8 mouse cellular contexts compared by ENCODE assay signal in the genomic region with DNA sequence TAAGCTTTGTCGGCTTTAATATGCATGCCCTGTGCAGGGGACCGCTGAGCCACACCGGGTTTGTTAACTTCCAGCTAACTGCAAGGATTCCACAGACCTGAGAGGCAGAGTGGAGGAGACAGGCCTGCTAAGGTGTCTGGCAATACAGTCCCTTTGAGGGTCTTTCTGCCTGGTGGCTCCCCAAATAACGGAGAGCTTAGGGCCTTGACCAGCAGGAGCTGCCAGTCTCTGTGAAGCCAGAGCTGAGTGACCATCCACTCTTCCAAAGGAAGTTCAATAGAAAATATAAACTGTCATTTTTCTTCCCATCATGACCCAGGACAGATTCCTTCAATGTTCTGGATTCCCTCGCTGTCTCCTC. TPM values are rescaled to one million over a fixed set of nuclear protein-coding genes. Genes with fewer than 3 reads are reported as not detected.
A peak's percentile ranks its signal among the peaks of the same experiment; 100 is the strongest.
DNase-seq lines count a peak whose midpoint lies in the region; ATAC-seq and TF ChIP-seq lines count a peak whose summit lies in the region.

No protein-coding gene starts in this region.

- no peaks in the 10 kb centered on the region for H3K36me3 ChIP-seq in heart, embryonic 13.5 days
- peaks cover 9% of the 10 kb centered on the region; the same call in 1 of the 2 replicates for H3K36me3 ChIP-seq in embryonic facial prominence, embryonic 10.5 days (replicated peaks)
- H3K36me3 ChIP-seq in hindbrain, embryonic 12.5 days = no peaks in the 10 kb centered on the region
- H3K36me3 ChIP-seq in liver, embryonic 14.5 days (replicated peaks; ENCODE audit: control insufficient read depth, insufficient read depth, low read depth) = no peaks in the 10 kb centered on the region

- H3K4me3 ChIP-seq in heart, embryonic 13.5 days = no peak overlapping the region
- H3K4me3 ChIP-seq in embryonic facial prominence, embryonic 10.5 days = peak overlapping the region; percentile 93
- no peak overlapping the region for H3K4me3 ChIP-seq in hindbrain, embryonic 12.5 days
- H3K4me3 ChIP-seq in liver, embryonic 14.5 days (ENCODE audit: insufficient read depth in 1 of 2, low read depth in 2 of 2, low read length in 2 of 2) = no peak overlapping the region

- no peak overlapping the region for H3K9ac ChIP-seq in heart, embryonic 13.5 days
- H3K9ac ChIP-seq in hindbrain, embryonic 12.5 days = peak overlapping the region; percentile 10; the same call in 1 of the 2 replicates
- no peak overlapping the region for H3K9ac ChIP-seq in liver, embryonic 14.5 days (replicated peaks)

- H3K27ac ChIP-seq in heart, embryonic 13.5 days (replicated peaks) = no peak overlapping the region
- H3K27ac ChIP-seq in embryonic facial prominence, embryonic 10.5 days (replicated peaks) = peak overlapping the region; percentile 99
- peak overlapping the region; percentile 89; the same call in 1 of the 2 replicates for H3K27ac ChIP-seq in hindbrain, embryonic 12.5 days
- no peak overlapping the region for H3K27ac ChIP-seq in liver, embryonic 14.5 days

- ATAC-seq in heart, embryonic 13.5 days (ENCODE audit: extremely low read depth, insufficient number of reproducible peaks, low FRiP score, low TSS enrichment) = no peak
- ATAC-seq in hindbrain, embryonic 12.5 days (ENCODE audit: low FRiP score) = no peak
- no peak for ATAC-seq in liver, embryonic 14.5 days (ENCODE audit: insufficient read depth)
- no peak for ATAC-seq in cerebellum, adult (ENCODE audit: insufficient number of reproducible peaks, low FRiP score, low TSS enrichment)

- peak overlapping the region; percentile 94; the same call in 1 of the 2 replicates for H3K4me2 ChIP-seq in heart, embryonic 13.5 days
- peak overlapping the region; percentile 96 for H3K4me2 ChIP-seq in hindbrain, embryonic 12.5 days (replicated peaks)
- H3K4me2 ChIP-seq in liver, embryonic 14.5 days (ENCODE audit: low read depth) = peak overlapping the region; percentile 100

- no peaks in the 10 kb centered on the region for H3K9me3 ChIP-seq in heart, embryonic 13.5 days
- H3K9me3 ChIP-seq in embryonic facial prominence, embryonic 10.5 days = no peaks in the 10 kb centered on the region
- H3K9me3 ChIP-seq in hindbrain, embryonic 12.5 days (replicated peaks) = no peaks in the 10 kb centered on the region
- H3K9me3 ChIP-seq in liver, embryonic 14.5 days (ENCODE audit: control insufficient read depth, low read length) = no peaks in the 10 kb centered on the region

- WGBS in heart, embryonic 13.5 days = 32% methylated on average over 5 of the region's 5 CpGs
- WGBS in embryonic facial prominence, embryonic 10.5 days = 9% methylated on average over 5 of the region's 5 CpGs
- whole genome bisulfite sequencing in hindbrain, embryonic 12.5 days = 8% methylated on average over 5 of the region's 5 CpGs
- 29% methylated on average over 5 of the region's 5 CpGs for WGBS in liver, embryonic 14.5 days (ENCODE audit: insufficient replicate concordance)

- TF ChIP-seq CTCF in liver, embryonic 14.5 days (IDR thresholded peaks at IDR 0.05; ENCODE audit: low read depth) = no peak

- H3K27me3 ChIP-seq in heart, embryonic 13.5 days (replicated peaks) = peaks cover 52% of the 10 kb centered on the region
- H3K27me3 ChIP-seq in embryonic facial prominence, embryonic 10.5 days (replicated peaks; ENCODE audit: low read depth, poor library complexity, severe bottlenecking) = peaks cover 53% of the 10 kb centered on the region
- H3K27me3 ChIP-seq in hindbrain, embryonic 12.5 days = peaks cover 44% of the 10 kb centered on the region
- peaks cover 59% of the 10 kb centered on the region for H3K27me3 ChIP-seq in liver, embryonic 14.5 days (ENCODE audit: control insufficient read depth, insufficient read depth, low read length)

- DNase-seq in heart, postnatal 4 days = no peak
- DNase-seq in embryonic facial prominence, embryonic 10.5 days (ENCODE audit: low spot score) = no peak
- DNase-seq in liver, embryonic 14.5 days (ENCODE audit: low read depth in 3 of 3, low spot score in 3 of 3) = no peak
- no peak for DNase-seq in urinary bladder, postnatal 14 days (ENCODE audit: low spot score)
- DNase-seq in thymus, postnatal 14 days = no peak

- peaks cover 32% of the 10 kb centered on the region for H3K4me1 ChIP-seq in heart, embryonic 13.5 days
- H3K4me1 ChIP-seq in embryonic facial prominence, embryonic 10.5 days = peaks cover 72% of the 10 kb centered on the region
- peaks cover 39% of the 10 kb centered on the region for H3K4me1 ChIP-seq in hindbrain, embryonic 12.5 days
- H3K4me1 ChIP-seq in liver, embryonic 14.5 days (replicated peaks; ENCODE audit: control insufficient read depth in 2 of 2, insufficient read depth in 2 of 2, low read length in 1 of 2) = peaks cover 0 to 9% of the 10 kb centered on the region in 2 experiments; a peak in 3 of 4 replicates

- TF ChIP-seq EP300 in liver, embryonic 14.5 days (IDR thresholded peaks at IDR 0.05; ENCODE audit: low read depth) = no peak

RNA-seq across cellular contexts. Expression of a gene that starts 4.0 kb away (rescaled TPM):
- polyA plus RNA-seq in heart, embryonic 13.5 days (2015; fragmentation: Nextera tagmentation; extraction: Ambion mirVana) = 6.4 and 6.8 TPM in 2 replicates
- total RNA-seq in heart, postnatal 4 days (2021) = 10 to 100 TPM; 23.7 to 25.5 TPM
- 33.0 and 33.5 TPM in 2 replicates for polyA plus RNA-seq in embryonic facial prominence, embryonic 10.5 days (2016; fragmentation: Nextera tagmentation; extraction: Ambion mirVana)
- polyA plus RNA-seq in hindbrain, embryonic 12.5 days (2016; fragmentation: Nextera tagmentation; extraction: Ambion mirVana) = 22.7 and 24.3 TPM in 2 replicates
- polyA plus RNA-seq in liver, embryonic 14.5 days (2012; rRNA removed) = 4.3 and 4.4 TPM in 2 replicates
- 4.2 and 4.9 TPM in 2 replicates for polyA plus RNA-seq in liver, embryonic 14.5 days (2014; fragmentation: Nextera tagmentation; extraction: Ambion mirVana)

Comparison
In these comparisons a context has a peak if more than half of its experiments do, and no peak if none do; other contexts are left out.
1. H3K27ac ChIP-seq: peak in embryonic facial prominence, embryonic 10.5 days (single experiment) and hindbrain, embryonic 12.5 days (single experiment); none in heart, embryonic 13.5 days (single experiment) and liver, embryonic 14.5 days (single experiment).
2. Peak in every context shown above with its lines, with median percentiles within 50 percentile points of each other: H3K4me2 ChIP-seq.